Mouse (Mus musculus) cerebellum, adult 2 months (tissue): ENCODE results near the gene Ppfibp2. TPM values are rescaled to one million over a fixed set of nuclear protein-coding genes. Genes with fewer than 3 reads are reported as not detected.
A peak's percentile ranks its signal among the peaks of the same experiment; 100 is the strongest.

Experiments
- DNase-seq, 2 experiments: peaks; one replicate each; pipeline ENCODE4 v3.0.0; 2021
- H3K27ac ChIP-seq: fragments of 200-500 bp; 2 replicates; pipeline ENCODE4 v1.5.1; 2012; ENCODE audit warnings: low read length, control low read depth, inconsistent platforms; ENCODE audit not compliant: insufficient read depth
- H3K27me3 ChIP-seq: fragments of 200-500 bp; 2 replicates; pipeline ENCODE4 v1.6.1; 2012; ENCODE audit warnings: inconsistent platforms, mild to moderate bottlenecking, low read length, moderate library complexity; ENCODE audit not compliant: control insufficient read depth, insufficient read depth
- H3K4me1 ChIP-seq: fragments of 200-500 bp; 2 replicates; pipeline ENCODE4 v1.6.1; 2011; ENCODE audit warnings: low read length; ENCODE audit not compliant: control insufficient read depth, insufficient read depth
- H3K4me3 ChIP-seq: fragments of 200-500 bp; replicated peaks from 2 replicates; pipeline ENCODE3; 2011; ENCODE audit warnings: mild to moderate bottlenecking, low read depth, low read length, control low read depth; ENCODE audit not compliant: insufficient read depth
- CTCF ChIP-seq: fragments of 200-500 bp; IDR thresholded peaks from 2 replicates; pipeline ENCODE4 v1.5.1; 2011; ENCODE audit warnings: low read depth, mild to moderate bottlenecking, control low read depth, low read length, moderate library complexity, borderline replicate concordance; ENCODE audit not compliant: insufficient read depth
- POLR2A ChIP-seq: fragments of 200-500 bp; IDR thresholded peaks from 2 replicates; pipeline ENCODE4 v1.6.1; 2011; ENCODE audit warnings: low read length, control low read depth, borderline replicate concordance; ENCODE audit not compliant: insufficient read depth
- WGBS: fragments of 180-500 bp; shearing (Covaris S2); methylation state at CpG from one replicate; pipeline ENCODE4 v1.1.7; 2018; 5-methylcytosine and 5-hydroxymethylcytosine counted together
- polyA plus RNA-seq: library from polyadenylated mRNA; depleted of rRNA; stranded (reverse); fragments of >200 nt; gene quantifications from 2 replicates; pipeline ENCODE4 v1.2.3, GENCODE M21; 2012; rRNA removed

Gene Ppfibp2
- polyA plus RNA-seq = 10.0 and 12.5 TPM in 2 replicates

DNA sequence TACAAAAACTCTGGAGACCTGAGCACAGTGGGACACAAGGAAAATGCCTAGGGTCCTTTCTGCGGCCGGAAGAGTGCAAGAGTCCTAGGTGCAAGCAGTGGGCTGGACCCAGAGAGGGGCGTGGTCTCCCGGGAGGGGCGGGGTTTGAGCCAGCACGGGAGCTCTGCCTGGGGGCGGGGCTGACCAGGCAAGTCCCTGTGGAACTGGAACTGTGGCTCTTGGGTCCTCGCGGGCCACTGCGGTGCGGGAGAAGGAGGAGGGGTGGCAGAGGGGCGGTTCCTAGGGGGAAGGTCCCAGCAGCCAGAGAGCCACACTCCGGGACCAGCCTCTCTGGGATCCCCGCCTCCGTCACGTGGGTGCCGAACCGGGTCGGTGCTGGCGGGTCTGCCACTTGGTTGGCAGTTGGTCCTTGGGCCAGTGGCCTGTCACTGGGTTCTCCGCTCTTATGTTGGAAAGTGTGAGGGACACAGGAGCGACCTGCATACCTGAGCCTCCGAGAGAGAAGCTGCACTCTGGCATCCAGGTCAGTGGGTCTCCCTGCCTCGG lies at the start of gene Ppfibp2:
Ppfibp2 (plus strand) TSS at position 351 of the 546 bp plus-strand sequence.
- Histone ChIP-seq H3K4me3 (peak within 1 kb of the TSS; percentile 68), H3K27me3 (no peaks in the 10 kb centered on the region), H3K27ac (no peak within 1 kb of the TSS), H3K4me1 (no peaks in the 10 kb centered on the region)
- DNase-seq = peak; percentile 75 to 76
- TF ChIP-seq CTCF = no peak
- 1% methylated on average over 23 of the region's 24 CpGs for WGBS

DNA sequence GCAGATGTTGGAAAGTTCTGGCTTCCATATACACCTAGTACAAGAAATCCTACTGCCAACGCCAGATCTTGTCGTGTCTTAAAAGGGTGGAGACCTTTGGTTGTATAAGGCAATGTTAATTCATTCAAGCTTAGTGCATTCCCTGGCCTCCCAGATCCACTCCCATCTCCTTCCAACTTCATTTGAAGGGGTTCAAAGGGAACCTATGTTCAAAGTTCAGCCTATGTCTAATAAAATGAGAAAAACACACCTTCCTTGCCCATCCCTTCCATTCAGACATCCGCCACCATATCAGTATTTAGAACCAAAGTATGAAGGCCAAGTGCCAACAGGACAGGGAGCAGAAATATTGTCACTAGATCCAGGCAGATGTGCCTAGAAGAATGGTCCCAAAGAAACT lies 47.1 kb upstream of the Ppfibp2 start:
- TF ChIP-seq CTCF (no peak), POLR2A (no peak)
- no peak for DNase-seq
- Histone ChIP-seq H3K27me3 (no peaks in the 10 kb centered on the region), H3K27ac (no peak overlapping the region), H3K4me3 (no peak overlapping the region), H3K4me1 (no peaks in the 10 kb centered on the region; the same call in none of the 2 replicates)
- 91% methylated on average over 3 of the region's 3 CpGs for WGBS

DNA sequence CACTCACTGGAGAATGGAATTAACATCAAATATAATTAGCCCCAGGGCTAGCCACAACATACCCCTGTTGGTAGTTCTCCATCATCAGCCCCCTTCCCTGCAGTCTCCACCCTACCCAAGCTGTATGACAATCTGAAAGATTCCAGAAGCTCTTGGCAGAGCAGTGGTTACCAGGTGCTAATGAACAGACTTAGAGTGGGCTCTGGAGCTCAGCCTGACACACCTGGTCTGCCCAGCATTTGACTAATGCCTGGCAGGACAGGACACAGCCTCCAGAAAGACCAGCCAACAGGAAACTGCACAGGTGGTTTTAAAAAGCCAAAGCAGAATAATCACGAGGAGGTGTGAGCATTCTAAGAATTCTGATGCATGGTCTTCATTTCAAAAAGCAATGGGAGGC lies 41.5 kb upstream of the Ppfibp2 start:
- TF ChIP-seq POLR2A (no peak), CTCF (no peak)

DNA sequence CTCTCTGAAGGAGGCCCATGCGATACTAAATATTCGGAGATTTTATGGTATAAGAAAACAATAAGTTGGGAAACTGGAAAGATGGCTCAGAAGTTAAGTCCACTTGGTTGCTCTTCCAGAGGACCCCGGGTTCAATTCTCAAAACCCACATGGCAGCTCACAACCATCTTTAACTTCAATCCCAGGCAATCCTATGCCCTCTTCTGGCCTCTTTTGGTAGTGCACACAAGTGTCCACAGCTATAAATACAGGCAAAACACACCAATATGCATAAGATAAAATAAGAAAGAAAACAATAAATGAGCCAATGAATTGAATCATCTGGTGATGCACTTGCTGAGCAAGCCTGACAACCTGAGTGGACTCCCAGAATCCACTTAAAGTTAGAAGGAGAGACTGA lies 39.1 kb upstream of the Ppfibp2 start:
- no peaks in the 10 kb centered on the region; the same call in 1 of the 2 replicates for H3K4me1 ChIP-seq
- H3K4me3 ChIP-seq = no peak overlapping the region
- DNase-seq = peak; percentile 17 to 25
- no peak overlapping the region for H3K27ac ChIP-seq
- WGBS = 83% methylated on average over 3 of the region's 3 CpGs
- no peaks in the 10 kb centered on the region for H3K27me3 ChIP-seq
- TF ChIP-seq CTCF (peak; percentile 29; the same call in 1 of the 2 replicates), POLR2A (no peak)

More for the DNA sequence above, 41.5 kb upstream of the Ppfibp2 start:
- H3K4me3 ChIP-seq = no peak overlapping the region
- WGBS = 12% methylated on average over 1 of the region's 1 CpGs
- no peak for DNase-seq
- H3K27me3 ChIP-seq = no peaks in the 10 kb centered on the region
- 0 out of 2 replicates have a peak overlapping the region, but pooled peaks have one; percentile 30 for H3K27ac ChIP-seq
- no peaks in the 10 kb centered on the region; the same call in 1 of the 2 replicates for H3K4me1 ChIP-seq

DNA sequence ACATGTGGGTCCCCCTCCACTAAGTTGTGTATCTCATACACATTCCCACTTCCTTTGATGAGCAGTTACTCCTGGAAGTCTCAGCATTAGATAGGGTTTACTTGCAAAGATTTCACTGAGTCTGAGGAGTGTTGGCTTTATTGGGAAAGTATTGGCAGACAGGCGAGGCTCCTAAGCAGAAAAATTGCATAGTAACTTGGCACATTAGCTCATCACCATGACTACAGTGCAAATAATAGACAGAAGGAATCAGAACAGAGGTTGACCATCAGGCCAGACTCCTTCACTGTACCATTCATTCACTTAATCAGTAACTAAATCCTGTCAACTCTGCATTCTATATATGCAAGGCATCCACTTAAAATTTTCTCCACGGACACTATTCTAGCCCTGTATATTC lies 34.3 kb upstream of the Ppfibp2 start:
- 51% methylated on average over 2 of the region's 2 CpGs for WGBS

DNA sequence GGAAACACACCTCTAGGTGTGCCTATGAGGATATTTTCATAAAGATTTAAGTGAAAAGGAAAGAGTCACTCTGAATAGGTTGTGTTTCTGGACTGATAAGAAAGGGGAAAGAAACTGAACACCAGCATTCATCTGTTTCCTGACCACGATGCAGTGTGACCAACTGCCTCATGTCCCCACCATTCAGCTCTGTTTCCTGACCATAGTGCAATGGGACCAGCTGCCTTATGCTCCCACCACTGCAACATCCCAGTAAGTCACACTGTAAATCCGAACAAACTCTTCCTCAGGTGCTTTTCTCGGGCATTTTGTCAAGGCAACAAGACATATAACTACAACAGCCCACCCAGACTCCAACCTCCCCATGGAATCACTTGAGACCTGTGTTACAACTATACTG lies 33.4 kb upstream of the Ppfibp2 start:
- Histone ChIP-seq H3K27ac (no peak overlapping the region), H3K4me3 (no peak overlapping the region), H3K4me1 (no peaks in the 10 kb centered on the region), H3K27me3 (no peaks in the 10 kb centered on the region; the same call in 1 of the 2 replicates)
- TF ChIP-seq CTCF = no peak
- no peak for TF ChIP-seq POLR2A
- 79% methylated on average over 3 of the region's 3 CpGs for WGBS
- DNase-seq = no peak

More for the DNA sequence above, 34.3 kb upstream of the Ppfibp2 start:
- H3K27me3 ChIP-seq = no peaks in the 10 kb centered on the region; the same call in 1 of the 2 replicates
- no peak overlapping the region for H3K4me3 ChIP-seq
- DNase-seq = no peak
- no peaks in the 10 kb centered on the region for H3K4me1 ChIP-seq
- H3K27ac ChIP-seq = no peak overlapping the region
- no peak for TF ChIP-seq POLR2A
- TF ChIP-seq CTCF = no peak

DNA sequence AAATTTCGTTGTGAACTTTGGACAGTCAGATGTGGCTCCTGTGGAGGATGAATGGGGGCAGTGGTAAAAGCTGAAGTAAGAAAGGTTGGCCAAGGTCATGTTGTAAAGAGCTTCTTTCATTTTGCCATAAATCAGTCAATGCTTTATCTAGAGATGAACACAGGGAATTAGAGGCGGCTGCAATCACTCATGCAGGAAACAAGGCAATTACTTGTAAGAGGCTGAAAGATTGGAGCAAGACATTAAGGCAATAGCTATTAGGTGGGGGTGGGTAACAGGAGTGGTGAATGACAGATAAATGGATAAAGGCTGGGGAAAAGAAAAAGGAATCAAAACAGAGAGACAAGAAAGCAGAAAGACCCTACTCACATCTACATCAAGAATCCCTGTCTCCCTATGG lies 31.3 kb upstream of the Ppfibp2 start:
- Histone ChIP-seq H3K27me3 (no peaks in the 10 kb centered on the region; the same call in 1 of the 2 replicates), H3K4me3 (no peak overlapping the region), H3K27ac (no peak overlapping the region), H3K4me1 (no peaks in the 10 kb centered on the region)
- 52% methylated on average over 2 of the region's 2 CpGs for WGBS
- no peak for DNase-seq
- TF ChIP-seq POLR2A = no peak

DNA sequence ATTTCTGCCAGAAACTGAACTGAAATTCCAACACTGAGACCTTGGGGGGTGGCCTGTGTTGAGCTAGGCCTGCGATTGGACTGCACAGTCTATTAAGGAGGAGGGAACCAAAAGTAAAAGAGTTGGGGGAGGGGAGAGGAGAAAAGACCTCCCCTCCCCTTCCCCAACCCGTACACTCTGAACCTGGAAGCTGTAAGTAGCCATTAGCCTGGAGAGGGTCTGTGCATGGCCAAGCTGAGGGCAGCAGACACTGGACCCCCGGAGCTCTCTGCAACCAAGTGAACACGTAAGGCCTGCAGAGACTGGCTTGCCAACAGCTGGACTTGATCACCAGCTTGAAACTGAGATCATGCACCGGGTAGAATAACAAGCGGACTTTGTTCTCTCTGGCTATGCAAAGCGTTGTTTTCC lies 27.7 kb upstream of the Ppfibp2 start, which contains the start of gene Olfml1:
Olfml1 (plus strand) TSS at position 186 of the 411 bp plus-strand sequence.
- DNase-seq = peak in 1 of 2 experiments; percentile 7
- no peaks in the 10 kb centered on the region for H3K4me1 ChIP-seq
- peak within 1 kb of the TSS; percentile 69; the same call in 1 of the 2 replicates for H3K27ac ChIP-seq
- WGBS = 66% methylated on average over 7 of the region's 7 CpGs
- H3K27me3 ChIP-seq = no peaks in the 10 kb centered on the region; the same call in 1 of the 2 replicates
- H3K4me3 ChIP-seq = peak within 1 kb of the TSS; percentile 37
- TF ChIP-seq POLR2A (no peak), CTCF (no peak)
